Mouse (Mus musculus) erythroblast, embryonic 14.5 days (primary cell): Measurements from ENCODE around the gene Parp6.

Experiments
- GATA1 ChIP-seq: IDR thresholded peaks from 2 replicates; pipeline ENCODE4 v1.6.1; 2012; ENCODE audit warnings: low read length, inconsistent platforms, mixed read lengths
- TAL1 ChIP-seq: IDR thresholded peaks from 3 replicates; pipeline ENCODE4 v1.6.1; 2012; ENCODE audit warnings: low read length, inconsistent platforms, mixed read lengths

- no peak for TF ChIP-seq GATA1
- no peak for TF ChIP-seq TAL1
These were observed 55.3 kb downstream of the Parp6 start for GRCm38 (mm10) chr9:59672195-59672894.
